Mouse (Mus musculus) embryonic stem cell, embryonic (primary cell): ENCODE measurements at regions not wholly inside any gene's neighbourhood (a gene's known extent, or its start where the extent isn't known, plus 50 kb on each side); places are given as distances from the start of the nearest gene placed in this dataset.
"Not testable (repeated sequence)": the region's sequence is repeated elsewhere in the genome, so short reads cannot be mapped to it uniquely, and the experiment has no call there.

Experiments used
- CTCF ChIA-PET, 4 experiments: fragments of 300-600 bp in 2 of 4; fragments of 350-600 bp in 2 of 4; sonication (Branson Sonifier 250); formaldehyde crosslinking; loops; one replicate each; lab custom pipeline; 2022; ENCODE audit warnings: inconsistent platforms in 2 of 4; lab: Charles Lee
- POLR2A ChIA-PET, 4 experiments: fragments of 300-600 bp in 2 of 4; fragments of 350-600 bp in 2 of 4; sonication (Branson Sonifier 250); formaldehyde crosslinking; loops; one replicate each; lab custom pipeline; 2022; ENCODE audit warnings: antibody characterized with exemption in 4 of 4, inconsistent platforms in 1 of 4; lab: Charles Lee

DNA sequence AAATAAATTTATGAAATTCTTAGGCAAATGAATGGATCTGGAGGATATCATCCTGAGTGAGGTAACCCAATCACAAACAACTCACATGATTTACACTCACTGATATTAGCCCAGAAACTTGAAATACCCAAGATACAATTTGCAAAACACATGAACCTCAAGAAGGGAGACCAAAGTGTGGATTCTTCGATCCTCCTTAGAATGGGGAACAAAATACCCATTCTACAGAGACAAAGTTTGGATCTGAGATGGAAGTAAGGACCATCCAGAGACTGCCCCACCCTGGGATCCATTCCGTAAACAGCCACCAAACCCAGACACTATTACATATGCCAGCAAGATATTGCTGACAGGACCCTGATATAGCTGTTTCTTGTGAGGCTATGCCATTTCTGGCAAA lies 971.2 kb downstream of the Agbl1 start:
- POLR2A ChIA-PET, result not testable (repeated sequence)

DNA sequence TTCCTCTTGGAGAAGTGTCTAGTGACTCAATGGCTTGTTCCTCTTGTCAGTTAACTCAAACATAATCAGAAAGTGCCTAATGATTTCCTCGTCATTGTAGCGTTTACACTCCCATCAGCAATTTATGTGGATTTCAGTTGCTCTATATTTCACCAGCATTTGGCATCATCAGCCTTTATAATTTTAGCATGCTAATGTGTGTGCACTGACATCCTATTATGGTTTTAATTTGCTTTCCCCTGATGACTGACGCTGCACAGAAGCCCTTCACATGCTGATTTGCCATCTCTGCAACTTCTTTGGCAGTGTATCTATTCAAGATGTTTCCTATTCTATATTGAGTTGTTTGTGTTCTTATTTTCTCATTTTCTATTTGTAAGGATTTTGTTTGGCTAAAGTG lies 975.9 kb downstream of the Agbl1 start:
- ChIA-PET POLR2A (no interaction called here), CTCF (no interaction called here)

More for the DNA sequence above, 971.2 kb downstream of the Agbl1 start:
- CTCF ChIA-PET, result not testable (repeated sequence)

GRCm38 (mm10) chr7:77249391-77249790 lies 1019.7 kb downstream of the Agbl1 start:
- POLR2A ChIA-PET, result no interaction called here
- CTCF ChIA-PET, result no interaction called here

DNA sequence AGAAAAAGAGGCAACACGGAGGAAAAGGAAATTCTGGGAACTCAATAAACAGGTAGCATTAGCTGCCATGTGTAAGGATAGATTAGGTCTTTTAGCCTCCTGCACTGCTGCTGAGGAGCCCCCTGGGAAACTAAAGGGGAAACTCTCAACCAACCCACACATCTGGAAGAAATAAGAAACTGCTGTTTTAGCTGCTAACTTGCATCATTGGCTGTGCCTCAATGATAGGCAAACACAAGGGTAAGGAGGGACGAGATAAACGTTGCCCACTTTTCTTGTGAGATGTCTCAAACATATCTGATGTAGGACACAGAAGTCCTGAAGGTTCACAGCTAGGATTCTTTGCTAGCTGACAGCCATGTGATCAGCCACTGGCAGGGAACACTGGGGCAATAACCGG lies 1058.0 kb downstream of the Agbl1 start:
- ChIA-PET POLR2A (interaction anchor here in 1 of 4 experiments (0.5 kb wide), 1 partner anchor 16 kb away, joined by 6 read pairs; no protein-coding TSS in a partner anchor), CTCF (no interaction called here)

DNA sequence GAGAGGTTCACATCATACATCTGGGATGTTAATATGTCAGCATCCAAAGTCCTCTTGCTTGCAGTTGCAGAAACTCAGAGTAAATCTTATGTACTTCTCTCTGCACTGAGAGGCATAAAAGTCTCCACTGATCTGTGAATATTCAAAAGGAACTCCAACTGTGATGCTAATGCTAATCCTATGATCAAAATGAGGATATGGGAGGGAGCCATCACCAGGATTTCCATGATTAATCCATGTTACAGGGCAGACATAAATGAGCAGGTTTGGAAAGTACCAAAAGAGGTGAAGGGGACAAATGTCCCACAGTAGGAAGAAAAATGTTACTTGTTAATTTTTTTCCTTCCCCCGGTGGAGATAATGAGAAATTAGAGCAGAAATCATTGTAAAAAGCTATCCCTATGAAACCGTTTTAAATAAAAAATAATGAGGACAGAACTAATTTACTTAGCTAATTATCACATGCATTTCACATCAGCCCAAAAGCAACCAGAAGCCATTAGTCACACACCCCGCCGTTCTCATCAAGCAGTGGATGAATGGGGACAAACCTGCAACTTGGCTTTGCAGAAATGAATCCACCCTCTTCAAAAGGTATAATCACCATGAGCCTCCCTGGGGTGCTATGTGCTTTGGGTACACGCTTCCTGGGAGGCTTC lies 1065.4 kb downstream of the Agbl1 start:
- CTCF ChIA-PET, result no interaction called here

GRCm38 (mm10) chr7:77303227-77303626 lies 1073.5 kb downstream of the Agbl1 start:
- ChIA-PET POLR2A (interaction anchor here in 2 of 4 experiments (0.6 kb wide), 2 partner anchors 16 to 20 kb away, joined by 3 to 6 read pairs; no protein-coding TSS in a partner anchor), CTCF (interaction anchor here in 1 of 4 experiments (0.5 kb wide), 1 partner anchor 788 kb away, joined by 4 read pairs; no protein-coding TSS in a partner anchor)

More for the DNA sequence above, 1065.4 kb downstream of the Agbl1 start:
- POLR2A ChIA-PET, result interaction anchor here in 1 of 4 experiments (0.8 kb wide), 1 partner anchor 16 kb away, joined by 3 read pairs; no protein-coding TSS in a partner anchor

DNA sequence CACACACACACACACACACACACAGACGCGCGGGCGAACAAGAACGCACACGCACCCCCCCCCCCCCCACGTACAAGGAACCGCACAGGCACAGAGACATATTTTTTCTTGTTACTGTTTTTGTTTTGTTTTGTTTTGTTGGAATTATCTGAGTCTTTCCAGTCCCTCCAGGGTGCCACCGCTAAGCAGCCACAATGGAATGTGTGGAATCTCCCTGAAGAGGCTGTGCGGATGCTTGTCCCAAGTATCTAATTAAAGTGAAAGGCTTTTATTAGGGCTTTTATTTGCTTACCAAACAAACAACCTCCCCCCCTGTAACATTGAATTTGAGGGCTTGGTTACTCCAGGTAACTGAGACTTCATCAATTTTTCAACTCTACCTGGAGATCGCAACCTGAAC lies 1074.2 kb downstream of the Agbl1 start:
- POLR2A ChIA-PET, result interaction anchor here in 2 of 4 experiments (0.6 to 1.0 kb wide), 2 partner anchors 11 to 16 kb away, joined by 3 to 6 read pairs; no protein-coding TSS in a partner anchor
- CTCF ChIA-PET, result no interaction called here

- POLR2A ChIA-PET, result no interaction called here
- CTCF ChIA-PET, result no interaction called here
These were observed 1075.8 kb downstream of the Agbl1 start for GRCm38 (mm10) chr7:77305471-77305870.

DNA sequence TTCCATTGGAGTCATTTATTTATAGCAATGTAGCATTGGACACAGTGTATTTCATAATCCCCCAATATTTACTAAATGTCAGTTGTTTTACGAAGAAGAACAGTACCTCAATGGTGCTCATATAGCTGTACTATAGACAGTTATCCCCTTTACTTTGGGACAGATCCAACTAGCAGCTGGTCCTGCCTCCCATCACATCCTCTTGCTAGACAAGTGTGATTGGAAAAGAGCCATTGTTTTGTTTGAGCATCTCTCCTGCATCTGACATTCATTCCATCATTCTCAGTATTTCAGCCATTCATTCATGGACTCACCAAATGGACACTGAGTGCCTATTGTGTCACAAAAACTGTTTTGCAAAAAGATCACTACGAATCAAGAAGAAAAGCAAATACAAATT lies 1082.0 kb downstream of the Agbl1 start:
- POLR2A ChIA-PET, result no interaction called here
- CTCF ChIA-PET, result no interaction called here

DNA sequence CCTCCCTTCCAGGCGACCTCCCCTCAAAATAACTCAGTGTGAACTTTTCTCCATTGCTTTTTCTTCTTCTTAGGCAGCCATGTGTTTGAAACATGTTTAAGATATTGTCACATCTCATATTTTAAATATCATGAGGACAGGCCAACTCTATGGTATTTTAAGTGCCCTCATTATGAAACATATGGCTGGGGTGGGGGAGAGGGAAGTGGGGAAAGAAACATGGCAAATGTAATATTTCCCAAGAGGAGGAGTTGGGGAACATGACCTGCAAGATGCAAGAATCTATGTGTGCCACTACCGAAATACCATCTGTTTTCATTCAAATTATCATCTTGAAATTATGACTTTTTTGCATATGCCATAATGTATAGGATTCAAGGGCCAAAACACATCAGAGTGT lies 1095.5 kb downstream of the Agbl1 start:
- CTCF ChIA-PET, result no interaction called here
- POLR2A ChIA-PET, result no interaction called here

- ChIA-PET POLR2A (interaction anchor here in 1 of 4 experiments (1.0 kb wide), 1 partner anchor 11 kb away, joined by 3 read pairs; no protein-coding TSS in a partner anchor), CTCF (no interaction called here)
These were observed 1097.1 kb downstream of the Agbl1 start for GRCm38 (mm10) chr7:77326836-77327235.

GRCm38 (mm10) chr7:77327516-77327915 lies 1097.8 kb downstream of the Agbl1 start:
- POLR2A ChIA-PET, result interaction anchor here in 1 of 4 experiments (1.0 kb wide), 1 partner anchor 11 kb away, joined by 3 read pairs; no protein-coding TSS in a partner anchor
- CTCF ChIA-PET, result interaction anchor here in 1 of 4 experiments (0.6 kb wide), 1 partner anchor 893 kb away, joined by 3 read pairs; no protein-coding TSS in a partner anchor

DNA sequence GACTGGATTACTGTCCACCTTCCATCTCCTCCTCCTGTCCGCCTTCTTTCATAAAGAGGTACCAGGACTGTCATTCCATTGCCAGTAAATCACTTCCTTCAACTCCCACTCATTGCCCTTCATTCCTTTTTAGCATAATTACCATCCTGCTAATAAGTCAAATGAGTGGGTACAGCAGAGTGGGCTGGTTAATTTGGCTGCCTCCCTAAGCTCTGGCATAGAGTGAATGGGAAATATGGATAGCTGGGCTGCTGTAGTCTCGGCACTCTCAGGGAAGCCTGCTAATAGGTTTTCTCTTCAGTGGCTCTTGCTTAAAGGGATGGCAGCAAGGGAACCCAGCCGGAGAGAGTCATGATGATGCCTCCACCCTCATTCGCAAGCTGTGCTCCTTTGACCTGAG lies 1108.9 kb downstream of the Agbl1 start:
- ChIA-PET POLR2A (no interaction called here), CTCF (no interaction called here)
